Mouse (Mus musculus) neutrophil, adult 83 days (primary cell): Measurements from ENCODE around the gene Scn2a. TPM values are rescaled to one million over a fixed set of nuclear protein-coding genes. Genes with fewer than 3 reads are reported as not detected.

Experiments
- total RNA-seq, 2 experiments: library from RNA; stranded (reverse); gene quantifications; one replicate each; pipeline ENCODE4 v1.2.4; 2023

Scn2a gene
- not detected for total RNA-seq

GRCm38 (mm10) chr2:65620556-65621166 lies at the start of gene Scn2a:
TSS of gene Scn2a (plus strand) at chr2:65620771.

Other genes starting within 250 kb of the Scn2a start
- gene Scn3a, start 53.1 kb upstream of the Scn2a start, total RNA-seq = not detected
- gene Csrnp3, start 225.0 kb downstream of the Scn2a start, total RNA-seq = not detected